Mouse (Mus musculus) G1E (cell line): ENCODE results near the gene Trim38. TPM values are rescaled to one million over a fixed set of nuclear protein-coding genes. Genes with fewer than 3 reads are reported as not detected.
"Not testable (repeated sequence)": the region's sequence is repeated elsewhere in the genome, so short reads cannot be mapped to it uniquely, and the experiment has no call there.

Experiments used
- ATAC-seq: 2 replicates; pipeline ENCODE4 v1.8.0; 2016; ENCODE audit warnings: mild to moderate bottlenecking; ENCODE audit not compliant: insufficient number of reproducible peaks, poor library complexity, low FRiP score, severe bottlenecking; ENCODE audit errors: extremely low read depth
- DNase-seq: peaks from one replicate; pipeline ENCODE4 v3.0.0; 2012; ENCODE audit warnings: low spot score
- H3K27me3 ChIP-seq: 2 replicates; pipeline ENCODE4 v1.6.1; 2012; ENCODE audit warnings: mild to moderate bottlenecking, low read length, inconsistent platforms; ENCODE audit not compliant: insufficient read depth
- H3K36me3 ChIP-seq: replicated peaks from 2 replicates; pipeline ENCODE3; 2012; ENCODE audit warnings: mild to moderate bottlenecking, inconsistent platforms
- H3K4me1 ChIP-seq: 2 replicates; pipeline ENCODE4 v1.6.1; 2012; ENCODE audit warnings: low read depth, low read length, inconsistent platforms, mixed read lengths; ENCODE audit not compliant: insufficient read depth
- H3K4me3 ChIP-seq: 2 replicates; pipeline ENCODE4 v1.5.1; 2012; ENCODE audit warnings: low read depth, mild to moderate bottlenecking, inconsistent platforms, low read length, moderate library complexity, mixed read lengths
- H3K9me3 ChIP-seq: replicated peaks from 2 replicates; pipeline ENCODE4 v1.6.1; 2012; ENCODE audit warnings: inconsistent platforms
- CTCF ChIP-seq: IDR thresholded peaks from 2 replicates; pipeline ENCODE4 v1.5.1; 2012; ENCODE audit warnings: low read depth, low read length, inconsistent platforms, mixed read lengths
- GATA1 ChIP-seq: IDR thresholded peaks from 2 replicates; pipeline ENCODE4 v1.6.1; 2012; ENCODE audit warnings: borderline replicate concordance, low read length, inconsistent platforms, mixed read lengths
- GATA2 ChIP-seq: IDR thresholded peaks from 2 replicates; pipeline ENCODE4 v1.6.1; 2012; ENCODE audit warnings: low read depth, low read length, inconsistent platforms, borderline replicate concordance
- POLR2AphosphoS5 ChIP-seq: IDR thresholded peaks from 2 replicates; pipeline ENCODE4 v1.6.1; 2012; ENCODE audit warnings: low read depth, low read length, inconsistent platforms; ENCODE audit not compliant: insufficient replicate concordance
- TAL1 ChIP-seq: conservative IDR thresholded peaks from 2 replicates; pipeline ENCODE4 v1.6.1; 2012; ENCODE audit warnings: low read depth, low read length, inconsistent platforms, mixed read lengths
- polyA plus RNA-seq: library from polyadenylated mRNA; stranded (reverse); fragments of >175 nt; gene quantifications from 2 replicates; pipeline ENCODE4 v1.2.3, GENCODE M21; 2012
- total RNA-seq, 2 experiments: library from RNA; stranded (forward) in 1 of 2; stranded (reverse) in 1 of 2; fragments of 200-1000 nt in 1 of 2; fragments of >200 nt in 1 of 2; fragmentation: Nextera tagmentation in 1 of 2; gene quantifications; 2 replicates each; pipeline ENCODE4 v1.2.3; 2014 to 2017

Gene Trim38
- total and polyA plus RNA-seq, 3 experiments = 0.27 TPM; not detected in 2

DNA sequence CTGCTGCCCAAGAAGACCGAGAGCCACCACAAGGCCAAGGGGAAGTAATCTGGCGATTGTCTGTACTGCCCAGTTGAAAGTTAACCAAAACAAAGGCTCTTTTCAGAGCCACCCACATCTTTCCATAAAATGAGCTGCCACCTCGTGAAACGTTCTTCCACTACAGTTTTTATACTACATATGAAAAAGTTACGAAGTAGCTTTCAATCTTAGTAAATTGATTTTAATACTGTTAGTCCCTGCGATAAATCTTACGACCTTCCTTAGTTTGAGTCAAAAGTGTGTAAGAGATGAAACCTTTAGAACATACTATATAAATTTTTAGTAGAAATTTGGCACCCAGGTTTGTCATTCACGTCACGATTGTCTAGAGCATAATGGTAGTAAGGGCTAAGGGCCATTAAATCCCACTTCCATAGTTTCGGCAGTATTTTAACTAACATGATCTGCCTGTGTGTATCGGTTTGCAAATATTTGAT is 18.2 kb upstream of the Trim38 start:
- H3K36me3 ChIP-seq = no peaks in the 10 kb centered on the region
- no peaks in the 10 kb centered on the region for H3K9me3 ChIP-seq
- H3K27me3 ChIP-seq = no peaks in the 10 kb centered on the region
- peak overlapping the region; percentile 63; the same call in 1 of the 2 replicates for H3K4me3 ChIP-seq
- ATAC-seq = no peak
- H3K4me1 ChIP-seq = peaks cover 33% of the 10 kb centered on the region
- DNase-seq = no peak
- TF ChIP-seq POLR2AphosphoS5 (peak; percentile 84), CTCF (no peak), GATA1 (no peak), TAL1 (no peak), GATA2 (no peak)

DNA sequence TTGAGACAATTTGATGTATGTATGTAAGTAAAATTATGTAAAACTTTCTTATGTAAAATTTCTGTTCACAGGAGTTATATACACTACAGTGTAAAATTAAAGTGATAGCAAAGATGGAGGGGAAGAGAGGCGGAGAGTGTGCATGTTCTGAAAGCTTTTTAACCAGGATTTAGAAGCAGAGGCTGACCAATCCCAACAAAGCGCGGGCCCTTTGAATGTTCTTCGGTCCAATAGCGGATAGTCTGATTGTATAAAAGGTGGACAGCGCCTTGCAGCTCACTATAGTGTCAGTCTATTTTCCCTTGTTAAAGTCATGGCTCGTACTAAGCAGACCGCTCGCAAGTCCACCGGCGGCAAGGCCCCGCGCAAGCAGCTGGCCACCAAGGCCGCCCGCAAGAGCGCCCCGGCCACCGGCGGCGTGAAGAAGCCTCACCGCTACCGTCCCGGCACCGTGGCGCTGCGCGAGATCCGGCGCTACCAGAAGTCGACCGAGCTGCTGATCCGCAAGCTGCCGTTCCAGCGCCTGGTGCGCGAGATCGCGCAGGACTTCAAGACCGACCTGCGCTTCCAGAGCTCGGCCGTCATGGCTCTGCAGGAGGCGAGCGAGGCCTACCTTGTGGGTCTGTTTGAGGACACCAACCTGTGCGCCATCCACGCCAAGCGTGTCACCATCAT is 17.5 kb upstream of the Trim38 start, which contains the start of gene Hist1h3b:
Gene Hist1h3b (plus strand): TSS at position 201 of the 675 bp plus-strand sequence.
- H3K36me3 ChIP-seq = not testable (repeated sequence)
- peak; percentile 65 for DNase-seq
- H3K4me1 ChIP-seq = peaks cover 31% of the 10 kb centered on the region

DNA sequence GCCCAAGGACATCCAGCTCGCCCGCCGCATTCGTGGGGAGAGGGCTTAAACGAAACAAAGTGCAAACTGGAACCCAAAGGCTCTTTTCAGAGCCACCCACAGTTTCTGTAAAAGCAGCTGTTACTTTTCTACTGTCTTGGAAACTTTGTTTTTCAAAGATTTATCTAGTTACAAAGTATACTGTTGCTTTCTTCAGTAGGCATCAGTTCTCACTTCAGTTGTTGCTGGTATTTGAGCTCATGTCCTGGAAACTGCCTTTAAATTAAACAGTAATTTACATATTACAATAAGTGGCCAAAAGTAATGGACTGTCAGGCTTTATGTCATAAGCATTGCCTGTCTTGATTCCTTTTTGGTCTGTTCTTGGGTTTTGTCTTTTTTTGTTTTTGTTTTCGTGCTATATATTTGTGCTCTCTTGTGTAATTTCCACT is 17.0 kb upstream of the Trim38 start:
- DNase-seq (no peak), ATAC-seq (no peak)
- Histone ChIP-seq H3K9me3 (no peaks in the 10 kb centered on the region), H3K4me1 (peaks cover 30% of the 10 kb centered on the region), H3K4me3 (peak overlapping the region; percentile 58; the same call in 1 of the 2 replicates), H3K36me3 (no peaks in the 10 kb centered on the region), H3K27me3 (no peaks in the 10 kb centered on the region)
- TF ChIP-seq GATA1 = no peak
- peak; percentile 80 for TF ChIP-seq POLR2AphosphoS5

More for the DNA sequence above, 17.5 kb upstream of the Trim38 start, which contains the start of gene Hist1h3b:
- H3K27me3 ChIP-seq, H3K9me3 ChIP-seq: not testable (repeated sequence)
- peak; percentile 78 for ATAC-seq
- H3K4me3 ChIP-seq = peak within 1 kb of the TSS; percentile 63; the same call in 1 of the 2 replicates
- TF ChIP-seq POLR2AphosphoS5 = peak; percentile 97; the same call in 1 of the 2 replicates

- Histone ChIP-seq H3K4me3 (no peak overlapping the region), H3K36me3 (no peaks in the 10 kb centered on the region), H3K4me1 (peaks cover 30% of the 10 kb centered on the region), H3K27me3 (no peaks in the 10 kb centered on the region), H3K9me3 (no peaks in the 10 kb centered on the region)
- no peak for ATAC-seq
- DNase-seq = no peak
- TF ChIP-seq POLR2AphosphoS5 (peak; percentile 93; the same call in 1 of the 2 replicates), CTCF (no peak)
These were observed 16.2 kb upstream of the Trim38 start for GRCm38 (mm10) chr13:23753314-23754078.

DNA sequence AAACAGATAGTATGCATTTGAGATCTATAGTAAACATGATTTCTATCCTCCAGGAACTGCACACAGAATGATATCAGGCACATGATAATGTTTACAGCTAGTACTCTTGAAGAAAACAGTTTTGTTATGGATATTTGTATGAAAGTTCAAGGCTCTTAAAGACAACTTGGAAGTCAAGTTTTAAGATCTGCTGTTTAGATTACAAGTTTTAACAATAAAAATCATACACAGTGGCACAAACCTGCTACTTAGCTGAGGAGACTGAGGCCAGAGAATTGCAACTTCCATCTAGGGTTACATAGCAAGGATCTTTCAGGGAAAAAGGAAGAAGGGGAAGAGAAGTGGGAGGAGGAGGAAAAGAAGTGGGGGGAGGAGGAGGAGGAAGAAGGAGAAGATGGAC is 14.7 kb upstream of the Trim38 start:
- Histone ChIP-seq H3K4me3 (no peak overlapping the region), H3K4me1 (peaks cover 27% of the 10 kb centered on the region), H3K27me3 (no peaks in the 10 kb centered on the region), H3K9me3 (no peaks in the 10 kb centered on the region), H3K36me3 (no peaks in the 10 kb centered on the region)
- TF ChIP-seq POLR2AphosphoS5 (no peak), CTCF (no peak)
- DNase-seq = no peak
- ATAC-seq = no peak

DNA sequence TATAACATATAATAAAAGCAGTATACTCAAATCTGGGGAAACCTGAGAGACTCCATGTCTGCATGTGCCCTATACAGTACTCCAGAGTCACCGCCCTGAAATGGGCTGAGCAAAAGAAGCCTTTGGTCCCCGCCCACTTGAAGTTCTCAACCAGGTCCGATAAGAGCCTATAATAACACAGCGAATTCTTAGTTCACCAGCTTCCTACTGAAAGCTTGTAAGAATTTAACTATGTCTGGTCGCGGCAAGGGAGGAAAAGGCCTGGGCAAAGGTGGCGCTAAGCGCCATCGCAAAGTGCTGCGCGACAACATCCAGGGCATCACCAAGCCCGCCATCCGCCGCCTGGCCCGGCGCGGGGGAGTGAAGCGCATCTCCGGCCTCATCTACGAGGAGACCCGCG is 12.9 kb upstream of the Trim38 start, which contains the start of gene Hist1h4b:
Gene Hist1h4b (plus strand): TSS at position 224 of the 400 bp plus-strand sequence.
- no peak for ATAC-seq

More for the DNA sequence above, 12.9 kb upstream of the Trim38 start, which contains the start of gene Hist1h4b:
- no peaks in the 10 kb centered on the region for H3K27me3 ChIP-seq
- peak; percentile 48 for DNase-seq
- H3K4me3 ChIP-seq = peak within 1 kb of the TSS; percentile 63; the same call in 1 of the 2 replicates
- peaks cover 33% of the 10 kb centered on the region for H3K4me1 ChIP-seq
- no peaks in the 10 kb centered on the region for H3K36me3 ChIP-seq
- 0 out of 2 replicates have a peak, but pooled peaks have one; percentile 96 for TF ChIP-seq POLR2AphosphoS5
- no peak for TF ChIP-seq TAL1
- no peaks in the 10 kb centered on the region for H3K9me3 ChIP-seq
